Mouse (Mus musculus) olfactory bulb, adult 2 months (tissue): Measurements from ENCODE around the gene Uqcr11.

Source experiments
- CTCF ChIP-seq: fragments of 200-500 bp; IDR thresholded peaks from 2 replicates; pipeline ENCODE4 v1.5.1; 2012; ENCODE audit warnings: low read depth, mild to moderate bottlenecking, low read length, moderate library complexity; ENCODE audit not compliant: insufficient read depth
- POLR2A ChIP-seq: fragments of 200-500 bp; IDR thresholded peaks from 2 replicates; pipeline ENCODE4 v1.6.1; 2012; ENCODE audit warnings: mild to moderate bottlenecking, low read depth, low read length, moderate library complexity; ENCODE audit not compliant: insufficient read depth

- TF ChIP-seq CTCF (no peak), POLR2A (no peak)
Measured at GRCm38 (mm10) chr10:80384709-80385108, 21.9 kb downstream of the Uqcr11 start.
